In the genomic region with DNA sequence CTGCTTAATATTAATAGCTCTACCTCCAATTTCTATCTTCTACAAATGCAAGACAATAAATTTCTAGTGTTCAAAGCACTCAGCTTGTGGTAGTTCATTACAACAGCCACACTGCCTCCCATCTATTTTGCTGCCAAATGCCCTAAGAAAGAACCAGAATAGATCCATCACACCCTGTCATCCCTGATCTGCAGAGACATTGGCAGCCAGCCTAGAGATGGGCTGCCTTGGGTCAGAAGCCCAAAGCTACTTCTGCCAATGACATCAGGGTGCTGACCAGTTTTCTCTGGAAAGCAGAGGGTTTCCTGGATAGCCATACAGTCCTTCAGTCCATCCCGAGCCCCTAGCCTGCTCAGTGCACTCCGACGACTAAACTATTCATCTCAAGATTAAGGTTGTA, we compare ENCODE assay signal across 7 mouse cellular contexts.
"Had no signal": no experiment of that assay in that cellular context is flagged by ENCODE, and none has a peak within 500 bp of the region (broad histone marks: within the 10 kb centered on the region; RNA-seq: fewer than 3 reads in every experiment).

No protein-coding gene starts in this region.

- DNase-seq: kidney, postnatal 36 days; layer of hippocampus, adult 9-11 months; layer of hippocampus, postnatal 36 days; lung, adult 18-20 months; right cerebral cortex, adult 18-20 months; right cerebral cortex, postnatal 25 days; thymus, postnatal 4 days had no signal
